Mouse (Mus musculus) kidney, postnatal 0 days (tissue): ENCODE results near the gene Pkn2. TPM values are rescaled to one million over a fixed set of nuclear protein-coding genes. Genes with fewer than 3 reads are reported as not detected.

Source experiments
- ATAC-seq: fragments of 200-750 bp; cut with Nextera tagmentation; replicated peaks from 2 replicates; pipeline ENCODE4 v1.8.0; 2017; ENCODE audit warnings: low read depth, moderate number of reproducible peaks, moderate TSS enrichment, moderate library complexity; ENCODE audit not compliant: low FRiP score
- DNase-seq: peaks from one replicate; pipeline ENCODE4 v3.0.0-alpha.2; 2016; ENCODE audit warnings: low spot score
- H3K27ac ChIP-seq: fragments of 300-500 bp; sonication (generic); 2 replicates; pipeline ENCODE4 v1.5.1; 2014; ENCODE audit warnings: mild to moderate bottlenecking
- H3K27me3 ChIP-seq: fragments of 300-500 bp; sonication (generic); 2 replicates; pipeline ENCODE4 v1.6.1; 2014; ENCODE audit warnings: low read length, mixed read lengths; ENCODE audit not compliant: insufficient read depth
- H3K36me3 ChIP-seq: fragments of 300-500 bp; sonication (generic); 2 replicates; pipeline ENCODE4 v1.6.1; 2014; ENCODE audit warnings: low read length, mixed read lengths; ENCODE audit not compliant: insufficient read depth
- H3K4me1 ChIP-seq: fragments of 300-500 bp; sonication (generic); replicated peaks from 2 replicates; pipeline ENCODE4 v1.6.1; 2014; ENCODE audit warnings: antibody characterized with exemption, low read length, mixed read lengths; ENCODE audit not compliant: insufficient read depth
- H3K4me2 ChIP-seq: fragments of 300-500 bp; sonication (generic); 2 replicates; pipeline ENCODE4 v1.6.1; 2014; ENCODE audit warnings: mild to moderate bottlenecking, low read length, moderate library complexity, mixed read lengths
- H3K4me3 ChIP-seq: fragments of 300-500 bp; sonication (generic); replicated peaks from 2 replicates; pipeline ENCODE4 v1.5.1; 2014; ENCODE audit warnings: low read depth, low read length
- H3K9ac ChIP-seq: fragments of 300-500 bp; sonication (generic); 2 replicates; pipeline ENCODE4 v1.6.1; 2014; ENCODE audit warnings: low read depth, low read length
- H3K9me3 ChIP-seq: fragments of 300-500 bp; sonication (generic); replicated peaks from 2 replicates; pipeline ENCODE4 v1.6.1; 2016; ENCODE audit warnings: low read length, inconsistent platforms, mixed read lengths
- CTCF ChIP-seq: IDR thresholded peaks from 2 replicates; pipeline ENCODE4 v1.5.1; 2016; ENCODE audit warnings: antibody characterized with exemption, low read depth, mild to moderate bottlenecking, moderate library complexity
- WGBS: fragments of 180-500 bp; shearing (Covaris S2); extraction: QIAGEN DNeasy Blood & Tissue Kit; methylation state at CpG from one replicate; pipeline ENCODE4 v1.1.7; 2014; 5-methylcytosine and 5-hydroxymethylcytosine counted together
- polyA plus RNA-seq: library from polyadenylated mRNA; unstranded; fragments of >200 nt; fragmentation: Nextera tagmentation; extraction: Ambion mirVana; gene quantifications from 2 replicates; pipeline ENCODE4 v1.2.1, GENCODE M21; 2015

Gene Pkn2
- polyA plus RNA-seq, 1 experiment from 2014 or later: 63.7 TPM

DNA sequence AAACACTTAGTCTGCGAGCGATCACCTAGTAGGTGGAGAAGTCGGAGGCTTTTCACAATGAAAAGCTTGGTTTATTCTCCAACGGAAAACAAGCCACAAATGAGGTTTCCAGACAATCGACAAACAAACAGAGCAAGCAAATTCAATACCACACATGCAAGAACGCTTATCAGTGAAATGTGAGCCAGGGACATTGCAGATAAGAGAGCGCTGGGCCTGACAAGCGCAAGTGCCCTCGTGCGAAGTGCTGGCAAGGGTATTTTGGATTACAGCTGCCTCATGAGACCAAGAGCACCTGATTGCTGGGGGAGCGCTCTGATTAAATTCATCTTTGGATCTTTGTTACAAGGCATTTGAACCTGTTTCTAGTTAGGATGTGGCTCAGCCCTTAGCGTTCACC lies 124.0 kb downstream of the Pkn2 start:
- WGBS: 65% methylated on average over 12 of the region's 12 CpGs
- ATAC-seq (no peak), DNase-seq (no peak)
- Histone ChIP-seq H3K36me3 (no peaks in the 10 kb centered on the region), H3K27me3 (no peaks in the 10 kb centered on the region), H3K4me3 (no peak overlapping the region), H3K27ac (no peak overlapping the region), H3K9me3 (no peaks in the 10 kb centered on the region), H3K4me1 (no peaks in the 10 kb centered on the region), H3K4me2 (no peak overlapping the region), H3K9ac (no peak overlapping the region)
- no peak for TF ChIP-seq CTCF

- DNase-seq (no peak), ATAC-seq (no peak)
- no peaks in the 10 kb centered on the region for H3K4me1 ChIP-seq
- no peaks in the 10 kb centered on the region for H3K36me3 ChIP-seq
- no peak overlapping the region for H3K9ac ChIP-seq
- no peaks in the 10 kb centered on the region for H3K27me3 ChIP-seq
- no peak overlapping the region for H3K4me2 ChIP-seq
- H3K4me3 ChIP-seq: no peak overlapping the region
- TF ChIP-seq CTCF: no peak
- H3K9me3 ChIP-seq: no peaks in the 10 kb centered on the region
- H3K27ac ChIP-seq: no peak overlapping the region
- WGBS: 87% methylated on average over 18 of the region's 18 CpGs
Measured at GRCm38 (mm10) chr3:142755132-142755867, 126.5 kb downstream of the Pkn2 start.

GRCm38 (mm10) chr3:142749131-142749530 lies 132.7 kb downstream of the Pkn2 start:
- Histone ChIP-seq H3K9me3 (no peaks in the 10 kb centered on the region), H3K36me3 (no peaks in the 10 kb centered on the region), H3K27ac (no peak overlapping the region), H3K4me2 (no peak overlapping the region), H3K4me1 (no peaks in the 10 kb centered on the region), H3K4me3 (no peak overlapping the region), H3K27me3 (no peaks in the 10 kb centered on the region), H3K9ac (no peak overlapping the region)
- WGBS: 88% methylated on average over 16 of the region's 16 CpGs
- TF ChIP-seq CTCF: no peak
- DNase-seq: no peak
- ATAC-seq: no peak

- no peak overlapping the region for H3K27ac ChIP-seq
- no peak for TF ChIP-seq CTCF
- no peaks in the 10 kb centered on the region for H3K9me3 ChIP-seq
- no peak overlapping the region for H3K9ac ChIP-seq
- H3K4me1 ChIP-seq: no peaks in the 10 kb centered on the region
- DNase-seq (no peak), ATAC-seq (peak; percentile 60; the same call in 1 of the 2 replicates)
- no peak overlapping the region for H3K4me2 ChIP-seq
- H3K27me3 ChIP-seq: no peaks in the 10 kb centered on the region
- no peaks in the 10 kb centered on the region for H3K36me3 ChIP-seq
- WGBS: 88% methylated on average over 7 of the region's 7 CpGs
- no peak overlapping the region for H3K4me3 ChIP-seq
Measured at GRCm38 (mm10) chr3:142747673-142748072, 134.1 kb downstream of the Pkn2 start.

DNA sequence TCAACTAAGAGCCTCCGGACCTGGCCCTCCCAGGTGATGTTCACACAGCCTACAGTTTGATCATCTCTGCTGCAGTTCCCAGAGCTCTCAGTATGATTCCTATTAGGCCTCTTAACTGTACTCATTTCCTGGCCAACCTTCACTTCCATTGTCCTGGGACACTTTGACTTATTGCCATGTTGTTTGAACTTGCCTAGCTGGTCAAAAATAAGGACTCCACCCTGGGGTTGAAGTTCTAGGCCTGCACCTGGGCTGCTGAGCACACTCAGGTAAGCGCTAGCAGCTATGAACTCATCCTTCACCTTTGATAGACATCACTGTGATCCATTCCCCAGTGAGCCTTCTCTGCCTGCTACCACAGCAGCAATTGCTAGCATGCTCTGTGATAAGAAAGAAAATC lies 136.7 kb downstream of the Pkn2 start:
- no peak overlapping the region for H3K4me3 ChIP-seq
- H3K4me2 ChIP-seq: no peak overlapping the region
- H3K4me1 ChIP-seq: no peaks in the 10 kb centered on the region
- H3K9me3 ChIP-seq: no peaks in the 10 kb centered on the region
- H3K27ac ChIP-seq: no peak overlapping the region
- 98% methylated on average over 2 of the region's 2 CpGs for WGBS
- ATAC-seq (no peak), DNase-seq (no peak)
- no peaks in the 10 kb centered on the region for H3K36me3 ChIP-seq
- TF ChIP-seq CTCF: no peak
- H3K9ac ChIP-seq: no peak overlapping the region
- H3K27me3 ChIP-seq: no peaks in the 10 kb centered on the region

GRCm38 (mm10) chr3:142743973-142744898 lies 137.6 kb downstream of the Pkn2 start:
- Histone ChIP-seq H3K27ac (no peak overlapping the region), H3K36me3 (no peaks in the 10 kb centered on the region), H3K4me1 (no peaks in the 10 kb centered on the region), H3K4me3 (no peak overlapping the region), H3K27me3 (no peaks in the 10 kb centered on the region), H3K9me3 (no peaks in the 10 kb centered on the region), H3K9ac (no peak overlapping the region), H3K4me2 (no peak overlapping the region)
- DNase-seq (peak; percentile 84), ATAC-seq (peak; percentile 60)
- 62% methylated on average over 21 of the region's 21 CpGs for WGBS
- TF ChIP-seq CTCF: peak; percentile 93

Other genes starting within 250 kb of the Pkn2 start
- 24.6 and 29.0 TPM in 2 replicates for gene Kyat3, start 181.0 kb downstream of the Pkn2 start, polyA plus RNA-seq
- gene Gtf2b, start 117.0 kb downstream of the Pkn2 start, polyA plus RNA-seq: 79.0 and 84.9 TPM in 2 replicates